Mouse (Mus musculus): Measurements from ENCODE around the gene St8sia1.
A peak's percentile ranks its signal among the peaks of the same experiment; 100 is the strongest.

Gene St8sia1

DNA sequence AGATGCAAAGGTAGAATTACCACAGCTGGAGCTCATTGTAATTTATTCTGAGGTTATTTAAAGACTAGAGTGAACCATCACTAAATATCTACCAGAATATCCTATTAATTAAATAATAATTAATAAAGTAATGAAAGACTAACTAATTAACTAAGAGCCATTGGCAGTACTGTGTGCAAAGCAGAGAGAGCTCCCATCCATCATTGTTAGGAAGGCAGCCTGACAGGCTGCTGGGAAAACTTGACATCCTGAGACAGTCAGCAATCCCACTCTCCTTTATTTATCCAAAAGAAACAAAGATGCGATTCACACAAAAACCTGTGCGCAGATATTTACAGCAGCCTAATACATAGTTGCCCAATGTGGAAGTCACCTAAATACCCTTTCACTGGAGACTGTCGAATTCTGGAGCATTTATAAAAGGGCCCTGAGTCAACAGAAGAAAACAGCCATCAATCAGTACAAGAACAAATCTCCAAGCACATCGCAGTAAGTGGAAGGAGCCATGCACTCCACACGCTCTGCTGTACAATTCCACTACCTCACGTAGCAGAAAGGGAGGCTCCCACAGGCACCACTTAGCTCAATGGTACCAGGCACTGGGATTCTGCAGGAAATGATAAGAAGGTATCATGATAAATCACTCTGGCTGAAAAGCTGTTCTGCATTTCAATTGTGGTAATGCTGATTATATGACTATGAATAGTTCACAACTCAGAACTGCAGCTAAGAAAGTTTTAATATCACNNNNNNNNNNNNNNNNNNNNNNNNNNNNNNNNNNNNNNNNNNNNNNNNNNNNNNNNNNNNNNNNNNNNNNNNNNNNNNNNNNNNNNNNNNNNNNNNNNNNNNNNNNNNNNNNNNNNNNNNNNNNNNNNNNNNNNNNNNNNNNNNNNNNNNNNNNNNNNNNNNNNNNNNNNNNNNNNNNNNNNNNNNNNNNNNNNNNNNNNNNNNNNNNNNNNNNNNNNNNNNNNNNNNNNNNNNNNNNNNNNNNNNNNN, 15.7 kb upstream of the St8sia1 start:
- DNase-seq: no peak

DNA sequence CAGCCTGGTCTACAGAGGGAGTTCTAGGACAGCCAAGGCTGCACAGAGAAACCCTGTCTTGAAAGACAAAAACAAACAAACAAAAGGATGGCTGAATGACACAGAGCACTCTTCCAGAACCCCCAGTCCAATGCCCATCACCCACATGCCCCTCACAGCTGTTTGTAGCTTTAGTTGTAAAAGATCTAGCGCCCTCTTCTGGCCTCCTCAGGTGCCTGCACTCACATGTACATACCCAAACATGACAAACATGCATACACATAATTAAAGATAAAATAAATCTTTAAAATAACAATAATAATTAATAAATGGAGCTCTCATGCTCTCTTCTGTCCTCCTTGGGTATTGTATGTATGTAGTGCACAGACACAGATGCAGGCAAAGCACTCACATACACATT, 13.0 kb upstream of the St8sia1 start:
- no peak for DNase-seq

DNA sequence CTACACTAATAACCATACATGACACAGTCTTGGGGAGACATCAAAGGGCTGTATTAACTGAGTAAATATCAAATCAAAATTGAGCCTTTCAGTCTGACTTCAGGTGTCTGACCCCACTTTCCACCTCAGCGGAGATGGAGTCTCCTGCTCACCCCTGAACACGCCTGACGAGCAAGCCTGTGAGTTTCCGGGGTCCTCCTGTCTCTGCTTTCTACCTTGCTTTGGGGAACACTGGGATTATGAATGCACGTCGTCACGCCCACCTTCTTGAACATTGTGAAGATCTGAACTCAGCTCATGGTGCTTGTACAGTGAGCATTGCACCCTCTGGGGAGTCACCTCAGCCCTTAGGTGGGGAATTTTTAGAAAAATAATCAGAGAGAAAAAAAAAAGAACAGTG, 9.0 kb upstream of the St8sia1 start:
- peak; percentile 2 for DNase-seq

DNA sequence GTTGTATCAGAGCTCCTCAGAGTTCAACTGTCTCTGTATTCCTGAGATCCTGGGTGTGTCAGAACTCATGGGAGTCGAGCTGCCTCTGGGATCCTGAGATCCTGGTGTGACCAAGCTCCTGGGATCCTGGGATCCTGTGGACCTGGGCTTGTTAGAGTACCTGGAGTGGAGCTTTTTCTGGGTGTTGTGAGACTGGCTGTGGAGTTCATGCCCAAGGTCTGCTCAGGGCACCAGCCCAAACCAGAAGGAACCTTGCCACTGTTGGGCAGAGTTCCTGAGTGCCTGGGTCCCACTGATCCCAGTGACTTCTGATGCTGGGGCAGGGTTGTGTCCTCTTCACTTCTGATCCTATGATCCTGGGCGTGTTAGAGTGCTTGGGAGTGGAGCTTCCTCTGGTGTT, 8.0 kb upstream of the St8sia1 start:
- no peak for DNase-seq

- DNase-seq: peak; percentile 5
These were observed 3.2 kb upstream of the St8sia1 start for GRCm38 (mm10) chr6:142967407-142967806.

GRCm38 (mm10) chr6:142964531-142965385, 506 bp upstream of the St8sia1 start:
- peak; percentile 88 for DNase-seq

DNA sequence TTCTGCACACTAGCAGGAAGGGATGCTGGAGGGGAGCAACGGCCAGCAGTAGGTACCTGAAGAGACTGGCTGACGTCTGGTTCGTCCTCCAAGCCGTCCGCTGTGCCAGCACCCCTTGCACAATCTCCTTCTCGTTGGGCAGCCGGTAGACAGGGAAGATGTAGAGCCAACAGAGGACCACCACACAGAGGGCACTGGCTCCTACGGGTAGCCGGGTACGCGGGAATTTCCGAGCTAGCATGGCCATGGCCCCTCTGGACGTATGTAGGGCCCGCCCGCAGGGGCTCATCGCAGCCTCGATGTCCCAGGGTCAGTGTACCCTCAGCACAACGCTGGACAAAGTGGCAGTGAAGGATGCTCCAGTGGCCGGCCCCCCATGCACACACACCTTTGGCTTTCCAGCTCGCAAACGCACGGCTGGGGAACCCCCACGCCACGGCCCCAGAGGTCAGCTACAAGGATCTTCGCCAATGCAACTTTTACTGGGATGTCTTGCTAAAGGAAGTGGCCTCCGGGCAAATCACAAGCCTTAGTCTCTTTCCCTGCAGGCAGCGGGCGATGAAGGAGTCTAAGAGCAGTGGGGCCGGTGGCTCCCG, 674 bp downstream of the St8sia1 start:
- peak; percentile 64 for DNase-seq

GRCm38 (mm10) chr6:142962881-142963280, 1.4 kb downstream of the St8sia1 start:
- no peak for DNase-seq

GRCm38 (mm10) chr6:142962476-142962875, 1.8 kb downstream of the St8sia1 start:
- DNase-seq: peak; percentile 65

GRCm38 (mm10) chr6:142961721-142962455, 2.4 kb downstream of the St8sia1 start:
- no peak for DNase-seq

GRCm38 (mm10) chr6:142956556-142956955, 7.7 kb downstream of the St8sia1 start:
- DNase-seq: no peak

DNA sequence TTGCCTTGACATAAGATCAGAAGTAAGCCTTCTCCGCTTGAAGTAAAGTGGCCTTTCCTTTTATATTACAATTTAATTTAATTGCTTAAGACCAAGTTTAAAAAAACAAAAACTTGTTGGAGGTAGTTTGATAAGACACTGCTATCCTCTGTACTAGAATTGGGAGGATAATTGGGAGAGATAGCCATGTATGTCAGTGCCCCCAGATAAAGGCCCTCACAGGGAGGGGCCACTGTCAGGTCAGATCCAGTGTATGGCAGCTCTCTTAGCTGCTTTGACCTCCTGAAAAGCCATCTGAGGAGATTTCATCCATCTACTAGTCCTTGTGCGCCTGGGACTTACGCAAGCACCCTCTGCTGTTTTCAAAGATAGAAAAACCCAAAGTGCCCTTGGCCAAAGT, 9.0 kb downstream of the St8sia1 start:
- no peak for DNase-seq

DNA sequence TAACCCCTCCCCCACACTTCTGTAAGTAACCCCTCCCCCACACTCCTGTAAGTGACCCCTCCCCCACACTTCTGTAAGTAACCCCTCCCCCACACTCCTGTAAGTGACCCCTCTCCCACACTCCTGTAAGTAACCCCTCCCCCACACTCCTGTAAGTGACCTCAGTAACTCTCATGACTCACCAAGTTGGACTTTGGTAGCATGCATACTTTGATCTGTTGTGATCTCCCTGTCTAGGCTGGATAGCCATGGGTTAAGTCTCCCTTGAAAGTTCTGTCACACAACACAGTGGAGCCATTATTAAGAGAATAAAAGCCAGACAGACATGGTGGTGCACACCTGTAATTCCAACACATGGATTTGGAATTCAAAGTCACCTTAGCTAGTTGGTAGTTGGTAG, 11.1 kb downstream of the St8sia1 start:
- DNase-seq: peak; percentile 3

DNA sequence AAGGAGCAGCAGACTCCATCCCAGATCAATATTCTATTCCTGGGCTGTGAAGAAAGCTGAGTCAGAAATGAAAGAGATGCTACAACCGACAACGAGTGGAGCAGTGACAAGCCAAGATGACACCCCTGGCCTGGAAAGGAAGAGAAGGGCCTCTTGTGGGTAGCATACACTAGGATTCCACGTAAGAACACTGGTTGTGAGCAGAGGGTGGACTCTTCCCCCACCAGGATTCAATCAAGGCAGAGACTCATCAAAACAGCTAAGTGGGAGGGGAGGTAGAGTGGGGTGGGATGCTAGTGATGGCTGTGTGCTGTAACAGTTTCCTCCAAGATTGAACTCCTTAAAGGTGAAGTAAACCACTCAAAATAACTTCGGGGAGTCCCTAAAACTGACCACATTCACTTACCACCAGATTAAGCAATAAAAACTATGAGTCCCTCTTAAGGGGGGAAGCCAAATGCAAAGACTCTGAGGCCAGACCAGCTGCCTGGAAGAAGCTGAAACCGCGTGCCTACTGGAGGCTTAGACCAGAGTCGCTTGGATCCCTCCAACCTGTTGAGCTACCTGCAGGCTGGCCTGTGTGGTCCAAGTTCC, 11.8 kb downstream of the St8sia1 start:
- peak; percentile 28 for DNase-seq

DNA sequence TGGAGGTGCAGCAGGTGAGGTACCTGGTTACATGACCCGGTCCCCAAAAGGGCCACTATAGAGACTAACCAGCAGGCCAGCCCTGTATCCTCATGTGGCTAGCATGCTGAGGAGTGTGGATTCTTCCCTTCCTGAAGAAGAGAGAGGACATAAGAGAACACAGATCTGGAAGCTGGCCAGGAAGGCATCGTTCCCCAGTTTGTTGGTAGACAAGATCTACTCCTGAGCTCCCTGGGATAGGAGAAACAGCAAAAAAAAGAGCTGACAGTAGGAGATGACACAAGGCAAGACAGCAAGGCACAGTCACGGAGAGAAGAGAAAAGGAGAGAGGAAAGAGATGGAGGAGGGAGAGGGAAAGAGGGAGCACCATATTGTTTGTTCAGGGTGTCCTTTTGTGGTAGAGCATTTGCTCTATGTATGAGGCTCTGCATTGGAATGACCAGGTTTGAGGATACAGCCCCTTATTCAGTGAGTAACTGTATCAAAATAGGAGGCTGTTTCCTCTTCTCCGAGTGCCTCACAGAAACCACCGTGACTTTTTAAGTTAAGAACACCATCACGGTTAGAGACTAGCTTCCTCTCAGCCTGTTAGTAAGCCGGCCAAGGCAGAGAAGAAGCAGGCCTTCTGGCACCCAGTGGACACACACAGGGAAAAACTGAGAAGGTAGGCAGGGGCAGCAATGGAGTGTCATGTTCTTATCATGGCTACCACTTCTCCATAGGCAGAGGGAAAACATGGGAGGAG, 12.5 kb downstream of the St8sia1 start:
- DNase-seq: peak; percentile 36

GRCm38 (mm10) chr6:142950354-142950753, 13.9 kb downstream of the St8sia1 start:
- DNase-seq: peak; percentile 29

DNA sequence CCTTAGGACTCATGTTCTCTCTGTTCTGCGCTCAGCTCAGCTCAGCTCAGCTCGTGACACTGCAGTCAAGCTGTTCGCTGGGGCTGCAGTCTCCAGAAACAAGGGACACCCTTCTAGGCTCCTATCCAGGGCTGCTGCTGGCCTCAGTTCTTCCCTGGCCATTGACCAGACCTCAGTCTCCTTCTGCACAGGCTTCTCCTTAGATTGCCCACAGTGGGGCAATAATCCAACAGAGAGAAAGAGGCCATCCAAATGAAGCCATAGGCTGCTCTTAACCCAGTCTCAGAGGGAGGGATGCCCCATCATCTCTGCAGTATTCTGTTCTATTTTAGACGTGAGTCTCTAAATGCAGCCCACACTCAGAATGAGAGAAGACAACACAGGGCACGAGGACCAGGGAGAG, 15.3 kb downstream of the St8sia1 start:
- DNase-seq: peak; percentile 13

DNA sequence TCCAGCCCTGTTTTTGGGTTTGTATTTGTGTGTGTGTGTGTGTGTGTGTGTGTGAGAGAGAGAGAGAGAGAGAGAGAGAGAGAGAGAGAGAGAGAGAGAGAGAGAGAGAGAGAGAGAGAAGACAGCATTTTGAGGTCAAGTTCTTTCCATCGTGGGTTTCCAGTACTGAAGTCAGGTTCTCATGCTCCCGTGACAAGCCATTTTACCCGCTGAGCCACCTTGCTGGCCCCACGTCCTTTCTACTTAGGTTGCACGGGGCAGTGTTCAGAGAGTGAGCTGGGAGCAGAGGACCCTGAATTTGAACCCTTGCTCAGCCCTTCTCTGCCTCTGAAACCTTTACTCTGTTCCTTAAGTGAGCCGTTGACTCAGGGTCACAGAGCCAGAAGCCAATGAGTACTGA, 17.2 kb downstream of the St8sia1 start:
- peak; percentile 44 for DNase-seq

DNA sequence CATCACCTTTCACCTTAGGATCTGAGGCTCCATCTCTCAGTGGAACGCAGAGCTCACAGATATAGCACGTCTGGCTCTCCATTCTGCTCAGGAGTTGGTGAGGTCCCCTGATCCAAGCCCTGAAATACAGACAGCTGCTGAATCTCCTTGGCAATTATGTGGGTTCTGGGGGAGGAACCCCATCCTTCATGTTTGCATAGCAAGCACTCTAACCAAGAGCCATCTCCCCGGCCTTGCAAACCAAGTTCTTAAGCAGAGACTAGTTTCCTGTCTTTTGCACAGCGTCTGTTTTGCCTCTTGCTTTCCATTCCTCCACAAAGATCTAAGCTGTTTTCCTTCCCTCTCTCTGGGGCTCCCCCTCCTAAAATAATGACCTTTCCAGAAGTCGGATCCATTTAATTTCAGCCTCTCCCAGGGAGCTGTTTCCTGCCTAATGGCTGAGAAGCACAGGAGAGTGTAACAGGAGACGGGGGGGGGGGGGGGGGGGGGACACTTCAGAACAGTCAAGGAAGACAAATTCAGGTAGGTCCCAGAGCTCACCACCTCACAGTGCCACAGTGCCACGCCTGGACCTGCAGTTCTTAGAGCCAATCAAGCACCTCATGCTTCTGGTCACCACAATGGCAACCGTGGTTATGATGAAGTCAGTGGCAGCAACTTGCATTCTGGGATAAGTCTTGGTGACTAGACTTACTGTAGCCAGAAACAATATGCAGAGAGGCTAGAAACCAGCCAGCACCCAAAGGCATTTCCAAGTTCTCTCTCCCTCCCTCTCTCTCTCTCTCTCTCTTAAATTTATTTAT, 18.0 kb downstream of the St8sia1 start:
- DNase-seq: peak; percentile 61

DNA sequence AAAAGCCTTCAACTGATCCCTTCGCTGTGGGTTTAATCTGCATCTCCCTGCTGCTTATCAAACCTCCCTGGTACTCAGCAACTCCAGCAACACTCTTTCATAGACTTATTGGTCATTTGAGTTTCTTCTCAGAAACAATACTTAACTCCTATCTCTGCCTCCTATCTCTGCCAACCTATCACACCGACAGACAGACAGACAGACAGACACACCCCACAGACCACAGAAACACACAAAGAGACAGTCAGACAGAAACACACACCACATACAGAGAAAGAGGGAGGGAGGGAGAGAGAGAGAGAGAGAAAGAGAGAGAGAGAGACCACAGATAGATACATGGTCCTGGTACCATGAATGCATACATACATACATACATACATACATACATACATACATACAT, 18.8 kb downstream of the St8sia1 start:
- DNase-seq: peak; percentile 21

Measured in thymus, postnatal 4 days (tissue).